Mouse (Mus musculus) T-cell, adult 2 months (primary cell): ENCODE measurements at regions not wholly inside any gene's neighbourhood (a gene's known extent, or its start where the extent isn't known, plus 50 kb on each side); places are given as distances from the start of the nearest gene placed in this dataset.
"Not testable (repeated sequence)": the region's sequence is repeated elsewhere in the genome, so short reads cannot be mapped to it uniquely, and the experiment has no call there.

ENCODE experiments used
- DNase-seq: peaks from one replicate; pipeline ENCODE4 v3.0.0; 2022; ENCODE audit warnings: low spot score

- not testable (repeated sequence) for DNase-seq
Observed at GRCm38 (mm10) chr16:21102033-21102432, 51.8 kb downstream of the Teddm3 start.

- DNase-seq, result not testable (repeated sequence)
Observed at GRCm38 (mm10) chr16:21100126-21100525, 53.7 kb downstream of the Teddm3 start.

- DNase-seq, result no peak
Observed at GRCm38 (mm10) chr16:21074779-21075148, 79.0 kb downstream of the Teddm3 start.

- DNase-seq, result not testable (repeated sequence)
Observed at GRCm38 (mm10) chr16:21074082-21074778, 79.6 kb downstream of the Teddm3 start.

- no peak for DNase-seq
Observed at GRCm38 (mm10) chr16:21060211-21060610, 93.6 kb downstream of the Teddm3 start.

- no peak for DNase-seq
Observed at GRCm38 (mm10) chr16:21054772-21055171, 99.0 kb downstream of the Teddm3 start.

- not testable (repeated sequence) for DNase-seq
Observed at GRCm38 (mm10) chr16:21022087-21022486, 131.7 kb downstream of the Teddm3 start.

GRCm38 (mm10) chr16:21004871-21005270, 148.9 kb downstream of the Teddm3 start:
- DNase-seq, result no peak

- DNase-seq, result no peak
Observed at GRCm38 (mm10) chr16:21001126-21001525, 152.7 kb downstream of the Teddm3 start.

- DNase-seq, result no peak
Observed at GRCm38 (mm10) chr16:20990524-20990923, 163.3 kb downstream of the Teddm3 start.

GRCm38 (mm10) chr16:20975406-20975805, 178.4 kb downstream of the Teddm3 start:
- DNase-seq, result no peak

- no peak for DNase-seq
Observed at GRCm38 (mm10) chr16:20972442-20972841, 181.4 kb downstream of the Teddm3 start.

- peak; percentile 59 for DNase-seq
Observed at GRCm38 (mm10) chr16:20958905-20959304, 194.9 kb downstream of the Teddm3 start.

- no peak for DNase-seq
Observed at GRCm38 (mm10) chr16:20936722-20937121, 202.4 kb upstream of the Thpo start.

- not testable (repeated sequence) for DNase-seq
Observed at GRCm38 (mm10) chr16:20934846-20935245, 200.5 kb upstream of the Thpo start.

GRCm38 (mm10) chr16:20930003-20930402, 195.7 kb upstream of the Thpo start:
- DNase-seq, result peak; percentile 13

- DNase-seq, result not testable (repeated sequence)
Observed at GRCm38 (mm10) chr16:20925776-20926175, 191.5 kb upstream of the Thpo start.

GRCm38 (mm10) chr16:20910864-20911263, 176.6 kb upstream of the Thpo start:
- DNase-seq, result peak; percentile 10

- DNase-seq, result peak; percentile 12
Observed at GRCm38 (mm10) chr16:20908467-20909351, 174.4 kb upstream of the Thpo start.

- no peak for DNase-seq
Observed at GRCm38 (mm10) chr16:20895734-20896133, 161.4 kb upstream of the Thpo start.

- DNase-seq, result no peak
Observed at GRCm38 (mm10) chr16:20871726-20872125, 137.4 kb upstream of the Thpo start.

- DNase-seq, result no peak
Observed at GRCm38 (mm10) chr16:20866771-20867170, 132.5 kb upstream of the Thpo start.

GRCm38 (mm10) chr16:20861256-20861655, 126.9 kb upstream of the Thpo start:
- no peak for DNase-seq
